9 mouse cellular contexts compared by ENCODE assay signal in genomic region chr14:51087762-51088161, GRCm38 (mm10). TPM values are rescaled to one million over a fixed set of nuclear protein-coding genes. Genes with fewer than 3 reads are reported as not detected.
DNase-seq lines count a peak whose midpoint lies in the region; ATAC-seq and TF ChIP-seq lines count a peak whose summit lies in the region.
"Had no signal": no experiment of that assay in that cellular context is flagged by ENCODE, and none has a peak within 500 bp of the region (broad histone marks: within the 10 kb centered on the region; RNA-seq: fewer than 3 reads in every experiment).

No protein-coding gene starts in this region.

- H3K4me2 ChIP-seq in hindbrain, postnatal 0 days (ENCODE audit: low read depth, low read length): peak overlapping the region; percentile 75
- H3K4me2 ChIP-seq in midbrain, postnatal 0 days (ENCODE audit: low read depth, low read length, poor library complexity, severe bottlenecking): peak overlapping the region; percentile 64

- no peaks in the 10 kb centered on the region for H3K27me3 ChIP-seq in hindbrain, postnatal 0 days (ENCODE audit: insufficient read depth, low read length)
- no peaks in the 10 kb centered on the region for H3K27me3 ChIP-seq in midbrain, postnatal 0 days (ENCODE audit: insufficient read depth, low read length)

- no peak for DNase-seq in layer of hippocampus, adult 2 months (ENCODE audit: low spot score in 2 of 2)
- no peak for DNase-seq in layer of hippocampus, postnatal 10 days (ENCODE audit: low spot score in 2 of 2)
- DNase-seq in hindbrain, postnatal 0 days (ENCODE audit: low spot score): peak; percentile 39
- peak; percentile 24 for DNase-seq in midbrain, postnatal 0 days (ENCODE audit: low spot score)
- DNase-seq in layer of hippocampus, adult 9-11 months: no peak
- DNase-seq in thymus, postnatal 36 days: no peak
- DNase-seq in Muller cell, postnatal 12 days (ENCODE audit: inconsistent ontology term): no peak

- peak overlapping the region; percentile 36; the same call in 1 of the 2 replicates for H3K27ac ChIP-seq in layer of hippocampus, adult 2 months
- no peak overlapping the region for H3K27ac ChIP-seq in cortical plate, adult 2 months (ENCODE audit: insufficient read depth, low read length)
- peak overlapping the region; percentile 84; the same call in 1 of the 2 replicates for H3K27ac ChIP-seq in hindbrain, postnatal 0 days
- H3K27ac ChIP-seq in midbrain, postnatal 0 days (ENCODE audit: low read depth, low read length): no peak overlapping the region

- 11% methylated on average over 9 of the region's 9 CpGs for WGBS in hindbrain, postnatal 0 days
- WGBS in midbrain, postnatal 0 days: 10% methylated on average over 9 of the region's 9 CpGs

- TF ChIP-seq POLR2A in cortical plate, adult 2 months (IDR thresholded peaks at IDR 0.05; ENCODE audit: extremely low read depth, insufficient read depth, low read length): no peak

- no peaks in the 10 kb centered on the region; the same call in 1 of the 2 replicates for H3K4me1 ChIP-seq in cortical plate, adult 2 months (ENCODE audit: control insufficient read depth, insufficient read depth, low read length)
- H3K4me1 ChIP-seq in hindbrain, postnatal 0 days (ENCODE audit: insufficient read depth, low read length): no peaks in the 10 kb centered on the region
- peaks cover 5% of the 10 kb centered on the region; the same call in 1 of the 2 replicates for H3K4me1 ChIP-seq in midbrain, postnatal 0 days (ENCODE audit: insufficient read depth, low read length)

- no peaks in the 10 kb centered on the region for H3K9me3 ChIP-seq in hindbrain, postnatal 0 days (ENCODE audit: low read length)
- H3K9me3 ChIP-seq in midbrain, postnatal 0 days (ENCODE audit: low read length): no peaks in the 10 kb centered on the region

- no peak overlapping the region; the same call in 1 of the 2 replicates for H3K9ac ChIP-seq in hindbrain, postnatal 0 days (replicated peaks; ENCODE audit: low read length)
- H3K9ac ChIP-seq in midbrain, postnatal 0 days (replicated peaks; ENCODE audit: low read length, poor library complexity, severe bottlenecking): no peak overlapping the region

- ATAC-seq in hindbrain, postnatal 0 days: no peak
- no peak for ATAC-seq in midbrain, postnatal 0 days (ENCODE audit: low FRiP score)

- TF ChIP-seq CTCF in layer of hippocampus, adult 2 months (conservative IDR thresholded peaks at IDR 0.05): no peak
- TF ChIP-seq CTCF in cortical plate, adult 2 months (IDR thresholded peaks at IDR 0.05; ENCODE audit: extremely low read depth, insufficient read depth, low read length): no peak
- no peak for TF ChIP-seq CTCF in hindbrain, postnatal 0 days (IDR thresholded peaks at IDR 0.05; ENCODE audit: low read depth)
- no peak for TF ChIP-seq CTCF in midbrain, postnatal 0 days (IDR thresholded peaks at IDR 0.05)

- no peaks in the 10 kb centered on the region for H3K36me3 ChIP-seq in hindbrain, postnatal 0 days (ENCODE audit: insufficient read depth, low read length)
- H3K36me3 ChIP-seq in midbrain, postnatal 0 days (ENCODE audit: insufficient read depth, low read length): no peaks in the 10 kb centered on the region

- peak overlapping the region; percentile 73 for H3K4me3 ChIP-seq in layer of hippocampus, adult 2 months
- H3K4me3 ChIP-seq in cortical plate, adult 2 months (ENCODE audit: insufficient read depth, low read length): peak overlapping the region; percentile 51
- H3K4me3 ChIP-seq in hindbrain, postnatal 0 days (ENCODE audit: low read length): peak overlapping the region; percentile 63
- H3K4me3 ChIP-seq in midbrain, postnatal 0 days (ENCODE audit: low read depth, low read length): peak overlapping the region; percentile 74

RNA-seq across cellular contexts. Expression of gene Rnase4, which starts 3.1 kb away (rescaled TPM):
- total RNA-seq in layer of hippocampus, adult 2 months (2021): 10 to 100 TPM; 15.0 to 18.0 TPM
- total RNA-seq in layer of hippocampus, postnatal 10 days (2021): 10 to 100 TPM; 16.2 to 17.8 TPM
- 31.6 and 34.1 TPM in 2 replicates for polyA plus RNA-seq in cortical plate, adult 2 months (2012; rRNA removed)
- total RNA-seq in hindbrain, postnatal 0 days (2014; rRNA removed): 22.9 and 34.1 TPM in 2 replicates
- 17.6 and 19.0 TPM in 2 replicates for polyA plus RNA-seq in hindbrain, postnatal 0 days (2015; fragmentation: Nextera tagmentation; extraction: Ambion mirVana)
- 27.2 and 29.3 TPM in 2 replicates for total RNA-seq in midbrain, postnatal 0 days (2014; rRNA removed)
- polyA plus RNA-seq in midbrain, postnatal 0 days (2015; fragmentation: Nextera tagmentation; extraction: Ambion mirVana): 14.9 and 15.1 TPM in 2 replicates

RNA-seq across cellular contexts. Expression of gene Ang, which starts 3.2 kb away (rescaled TPM):
- total RNA-seq in layer of hippocampus, adult 2 months (2021): 1 to 10 TPM; 3.5 to 4.8 TPM
- total RNA-seq in layer of hippocampus, postnatal 10 days (2021): 1 to 10 TPM; 3.0 to 4.1 TPM
- polyA plus RNA-seq in cortical plate, adult 2 months (2012; rRNA removed): 6.9 and 8.1 TPM in 2 replicates
- total RNA-seq in hindbrain, postnatal 0 days (2014; rRNA removed): 0.18 and 1.9 TPM in 2 replicates
- polyA plus RNA-seq in hindbrain, postnatal 0 days (2015; fragmentation: Nextera tagmentation; extraction: Ambion mirVana): 2.9 and 3.9 TPM in 2 replicates
- 2.1 and 3.2 TPM in 2 replicates for total RNA-seq in midbrain, postnatal 0 days (2014; rRNA removed)
- polyA plus RNA-seq in midbrain, postnatal 0 days (2015; fragmentation: Nextera tagmentation; extraction: Ambion mirVana): 2.3 and 3.3 TPM in 2 replicates

RNA-seq across cellular contexts. Expression of gene Olfr750, which starts 13.5 kb away (rescaled TPM):
- not detected for total RNA-seq in layer of hippocampus, adult 2 months (2021)
- not detected for total RNA-seq in layer of hippocampus, postnatal 10 days (2021)
- not detected in 2 replicates for polyA plus RNA-seq in cortical plate, adult 2 months (2012; rRNA removed)
- not detected in 2 replicates for total RNA-seq in hindbrain, postnatal 0 days (2014; rRNA removed)
- 0.05 and 0.14 TPM in 2 replicates for polyA plus RNA-seq in hindbrain, postnatal 0 days (2015; fragmentation: Nextera tagmentation; extraction: Ambion mirVana)
- total RNA-seq in midbrain, postnatal 0 days (2014; rRNA removed): 0.66 TPM in 1 of 2 replicates, not detected in the other
- 0.02 and 0.07 TPM in 2 replicates for polyA plus RNA-seq in midbrain, postnatal 0 days (2015; fragmentation: Nextera tagmentation; extraction: Ambion mirVana)
- total RNA-seq: left cerebral cortex, adult 18-20 months had no signal

RNA-seq across cellular contexts. Expression of gene Eddm3b, which starts 26.5 kb away (rescaled TPM):
- total RNA-seq in layer of hippocampus, adult 2 months (2021): not detected
- not detected for total RNA-seq in layer of hippocampus, postnatal 10 days (2021)
- polyA plus RNA-seq in cortical plate, adult 2 months (2012; rRNA removed): not detected in 2 replicates
- total RNA-seq in hindbrain, postnatal 0 days (2014; rRNA removed): not detected in 2 replicates
- polyA plus RNA-seq in hindbrain, postnatal 0 days (2015; fragmentation: Nextera tagmentation; extraction: Ambion mirVana): not detected in 2 replicates
- total RNA-seq in midbrain, postnatal 0 days (2014; rRNA removed): not detected in 2 replicates
- polyA plus RNA-seq in midbrain, postnatal 0 days (2015; fragmentation: Nextera tagmentation; extraction: Ambion mirVana): 0.11 TPM in 1 of 2 replicates, not detected in the other
- total RNA-seq: left cerebral cortex, adult 18-20 months had no signal

RNA-seq across cellular contexts. Expression of gene Rnase12, which starts 30.3 kb away (rescaled TPM):
- not detected for total RNA-seq in layer of hippocampus, adult 2 months (2021)
- not detected for total RNA-seq in layer of hippocampus, postnatal 10 days (2021)
- polyA plus RNA-seq in cortical plate, adult 2 months (2012; rRNA removed): 0.30 TPM in 1 of 2 replicates, not detected in the other
- total RNA-seq in hindbrain, postnatal 0 days (2014; rRNA removed): not detected in 2 replicates
- 0.29 TPM in 1 of 2 replicates, not detected in the other for polyA plus RNA-seq in hindbrain, postnatal 0 days (2015; fragmentation: Nextera tagmentation; extraction: Ambion mirVana)
- total RNA-seq in midbrain, postnatal 0 days (2014; rRNA removed): not detected in 2 replicates
- not detected in 2 replicates for polyA plus RNA-seq in midbrain, postnatal 0 days (2015; fragmentation: Nextera tagmentation; extraction: Ambion mirVana)
- total RNA-seq: left cerebral cortex, adult 18-20 months had no signal

Comparison
In these comparisons a context has a peak if more than half of its experiments do, and no peak if none do; other contexts are left out.
1. DNase-seq: peak in hindbrain, postnatal 0 days (single experiment) and midbrain, postnatal 0 days (single experiment); none in layer of hippocampus, adult 2 months (0 of 2), layer of hippocampus, postnatal 10 days (0 of 2), layer of hippocampus, adult 9-11 months (single experiment), thymus, postnatal 36 days (0 of 2) and Muller cell, postnatal 12 days (single experiment).
2. H3K27ac ChIP-seq: peak in layer of hippocampus, adult 2 months (single experiment) and hindbrain, postnatal 0 days (single experiment); none in cortical plate, adult 2 months (single experiment) and midbrain, postnatal 0 days (single experiment).
3. Peak in every context shown above with its lines, with median percentiles within 50 percentile points of each other: H3K4me3 ChIP-seq.